Mouse (Mus musculus): Measurements from ENCODE around the gene Abcd1. TPM values are rescaled to one million over a fixed set of nuclear protein-coding genes. Genes with fewer than 3 reads are reported as not detected.

Gene Abcd1
- total RNA-seq, 2 experiments from 2014 or later, result 3.8 to 14.7 TPM

Other genes starting within 250 kb of the Abcd1 start
- gene Bgn, start 233.0 kb upstream of the Abcd1 start, total RNA-seq (2015; ENCODE audit: low replicate concordance), result 11.2 and 28.9 TPM in 2 replicates
- gene Bgn, start 233.0 kb upstream of the Abcd1 start, total RNA-seq (2017; ENCODE audit: low replicate concordance), result 1.0 and 1.8 TPM in 2 replicates
- not detected in 2 replicates for gene Atp2b3, start 213.5 kb upstream of the Abcd1 start, total RNA-seq (2015; ENCODE audit: low replicate concordance)
- gene Atp2b3, start 213.5 kb upstream of the Abcd1 start, total RNA-seq (2017; ENCODE audit: low replicate concordance), result not detected in 2 replicates
- gene Dusp9, start 77.2 kb upstream of the Abcd1 start, total RNA-seq (2015; ENCODE audit: low replicate concordance), result not detected in 2 replicates
- not detected in 2 replicates for gene Dusp9, start 77.2 kb upstream of the Abcd1 start, total RNA-seq (2017; ENCODE audit: low replicate concordance)
- not detected in 2 replicates for gene Pnck, start 56.5 kb upstream of the Abcd1 start, total RNA-seq (2015; ENCODE audit: low replicate concordance)
- not detected in 2 replicates for gene Pnck, start 56.5 kb upstream of the Abcd1 start, total RNA-seq (2017; ENCODE audit: low replicate concordance)
- 1.3 and 1.4 TPM in 2 replicates for gene Slc6a8, start 43.4 kb upstream of the Abcd1 start, total RNA-seq (2015; ENCODE audit: low replicate concordance)
- 0.51 TPM in 1 of 2 replicates, not detected in the other for gene Slc6a8, start 43.4 kb upstream of the Abcd1 start, total RNA-seq (2017; ENCODE audit: low replicate concordance)
- gene Bcap31, start 422 bp upstream of the Abcd1 start, total RNA-seq (2015; ENCODE audit: low replicate concordance), result 110 and 144 TPM in 2 replicates
- 56.3 and 68.2 TPM in 2 replicates for gene Bcap31, start 422 bp upstream of the Abcd1 start, total RNA-seq (2017; ENCODE audit: low replicate concordance)
- not detected in 2 replicates for gene Plxnb3, start 40.5 kb downstream of the Abcd1 start, total RNA-seq (2015; ENCODE audit: low replicate concordance)
- not detected in 2 replicates for gene Plxnb3, start 40.5 kb downstream of the Abcd1 start, total RNA-seq (2017; ENCODE audit: low replicate concordance)
- 6.7 TPM in 1 of 2 replicates, not detected in the other for gene Srpk3, start 57.8 kb downstream of the Abcd1 start, total RNA-seq (2015; ENCODE audit: low replicate concordance)
- 1.9 and 2.6 TPM in 2 replicates for gene Srpk3, start 57.8 kb downstream of the Abcd1 start, total RNA-seq (2017; ENCODE audit: low replicate concordance)
- 135 and 141 TPM in 2 replicates for gene Idh3g, start 70.3 kb downstream of the Abcd1 start, total RNA-seq (2015; ENCODE audit: low replicate concordance)
- 68.3 and 80.2 TPM in 2 replicates for gene Idh3g, start 70.3 kb downstream of the Abcd1 start, total RNA-seq (2017; ENCODE audit: low replicate concordance)
- gene Ssr4, start 70.4 kb downstream of the Abcd1 start, total RNA-seq (2015; ENCODE audit: low replicate concordance), result 115 and 124 TPM in 2 replicates
- 47.6 and 75.7 TPM in 2 replicates for gene Ssr4, start 70.4 kb downstream of the Abcd1 start, total RNA-seq (2017; ENCODE audit: low replicate concordance)
- not detected in 2 replicates for gene Pdzd4, start 108.4 kb downstream of the Abcd1 start, total RNA-seq (2015; ENCODE audit: low replicate concordance)
- gene Pdzd4, start 108.4 kb downstream of the Abcd1 start, total RNA-seq (2017; ENCODE audit: low replicate concordance), result not detected in 2 replicates
- gene Avpr2, start 175.5 kb downstream of the Abcd1 start, total RNA-seq (2015; ENCODE audit: low replicate concordance), result not detected in 2 replicates
- gene Avpr2, start 175.5 kb downstream of the Abcd1 start, total RNA-seq (2017; ENCODE audit: low replicate concordance), result not detected in 2 replicates
- gene L1cam, start 179.5 kb downstream of the Abcd1 start, total RNA-seq (2015; ENCODE audit: low replicate concordance), result 6.8 and 10.5 TPM in 2 replicates
- 0.23 and 1.3 TPM in 2 replicates for gene L1cam, start 179.5 kb downstream of the Abcd1 start, total RNA-seq (2017; ENCODE audit: low replicate concordance)
- 12.2 and 16.9 TPM in 2 replicates for gene Arhgap4, start 205.3 kb downstream of the Abcd1 start, total RNA-seq (2015; ENCODE audit: low replicate concordance)
- gene Arhgap4, start 205.3 kb downstream of the Abcd1 start, total RNA-seq (2017; ENCODE audit: low replicate concordance), result 14.5 and 21.0 TPM in 2 replicates
- gene Naa10, start 205.3 kb downstream of the Abcd1 start, total RNA-seq (2015; ENCODE audit: low replicate concordance), result 17.7 and 34.8 TPM in 2 replicates
- gene Naa10, start 205.3 kb downstream of the Abcd1 start, total RNA-seq (2017; ENCODE audit: low replicate concordance), result 14.7 and 25.9 TPM in 2 replicates
- 3.4 TPM in 1 of 2 replicates, not detected in the other for gene Renbp, start 214.3 kb downstream of the Abcd1 start, total RNA-seq (2015; ENCODE audit: low replicate concordance)
- 1.7 TPM in 1 of 2 replicates, not detected in the other for gene Renbp, start 214.3 kb downstream of the Abcd1 start, total RNA-seq (2017; ENCODE audit: low replicate concordance)
- 192 and 209 TPM in 2 replicates for gene Hcfc1, start 249.8 kb downstream of the Abcd1 start, total RNA-seq (2015; ENCODE audit: low replicate concordance)
- 123 and 145 TPM in 2 replicates for gene Hcfc1, start 249.8 kb downstream of the Abcd1 start, total RNA-seq (2017; ENCODE audit: low replicate concordance)

All from erythroid progenitor cell, adult 5-6 weeks (primary cell).